Mouse (Mus musculus): Measurements from ENCODE around the gene Suclg1.

Suclg1 gene

GRCm38 (mm10) chr6:73235650-73236049 lies 12.5 kb upstream of the Suclg1 start:
- in situ Hi-C loops (cut with MboI; ENCODE audit: low pct_unique_long_range_greater_than_20kb in 1 of 2, low sequenced_read_pairs in 2 of 2, unreplicated experiment in 1 of 2), result loop anchor here in 1 of 2 experiments (10.0 kb wide), 1 partner anchor 311 kb away; no protein-coding TSS in a partner anchor

- in situ Hi-C loops (cut with MboI; ENCODE audit: low pct_unique_long_range_greater_than_20kb in 1 of 2, low sequenced_read_pairs in 2 of 2, unreplicated experiment in 1 of 2), result no loop called here
Measured at GRCm38 (mm10) chr6:73246821-73247220, 1.4 kb upstream of the Suclg1 start.

- in situ Hi-C loops (cut with MboI; ENCODE audit: low pct_unique_long_range_greater_than_20kb in 1 of 2, low sequenced_read_pairs in 2 of 2, unreplicated experiment in 1 of 2), result no loop called here
Measured at GRCm38 (mm10) chr6:73247452-73247851, 730 bp upstream of the Suclg1 start.

- in situ Hi-C loops (cut with MboI; ENCODE audit: low pct_unique_long_range_greater_than_20kb in 1 of 2, low sequenced_read_pairs in 2 of 2, unreplicated experiment in 1 of 2), result no loop called here
Measured at GRCm38 (mm10) chr6:73249049-73249422, 854 bp downstream of the Suclg1 start.

- in situ Hi-C loops (cut with MboI; ENCODE audit: low pct_unique_long_range_greater_than_20kb in 1 of 2, low sequenced_read_pairs in 2 of 2, unreplicated experiment in 1 of 2), result no loop called here
Measured at GRCm38 (mm10) chr6:73249851-73250250, 1.7 kb downstream of the Suclg1 start.

- in situ Hi-C loops (cut with MboI; ENCODE audit: low pct_unique_long_range_greater_than_20kb in 1 of 2, low sequenced_read_pairs in 2 of 2, unreplicated experiment in 1 of 2), result no loop called here
Measured at GRCm38 (mm10) chr6:73251336-73251735, 3.2 kb downstream of the Suclg1 start.

GRCm38 (mm10) chr6:73252396-73252795 lies 4.2 kb downstream of the Suclg1 start:
- in situ Hi-C loops (cut with MboI; ENCODE audit: low pct_unique_long_range_greater_than_20kb in 1 of 2, low sequenced_read_pairs in 2 of 2, unreplicated experiment in 1 of 2), result no loop called here

- in situ Hi-C loops (cut with MboI; ENCODE audit: low pct_unique_long_range_greater_than_20kb in 1 of 2, low sequenced_read_pairs in 2 of 2, unreplicated experiment in 1 of 2), result no loop called here
Measured at GRCm38 (mm10) chr6:73253006-73253405, 4.8 kb downstream of the Suclg1 start.

GRCm38 (mm10) chr6:73253584-73253983 lies 5.4 kb downstream of the Suclg1 start:
- in situ Hi-C loops (cut with MboI; ENCODE audit: low pct_unique_long_range_greater_than_20kb in 1 of 2, low sequenced_read_pairs in 2 of 2, unreplicated experiment in 1 of 2), result no loop called here

GRCm38 (mm10) chr6:73254307-73255228 lies 6.4 kb downstream of the Suclg1 start:
- in situ Hi-C loops (cut with MboI; ENCODE audit: low pct_unique_long_range_greater_than_20kb in 1 of 2, low sequenced_read_pairs in 2 of 2, unreplicated experiment in 1 of 2), result no loop called here

GRCm38 (mm10) chr6:73257068-73257467 lies 8.9 kb downstream of the Suclg1 start:
- in situ Hi-C loops (cut with MboI; ENCODE audit: low pct_unique_long_range_greater_than_20kb in 1 of 2, low sequenced_read_pairs in 2 of 2, unreplicated experiment in 1 of 2), result no loop called here

- in situ Hi-C loops (cut with MboI; ENCODE audit: low pct_unique_long_range_greater_than_20kb in 1 of 2, low sequenced_read_pairs in 2 of 2, unreplicated experiment in 1 of 2), result no loop called here
Measured at GRCm38 (mm10) chr6:73260110-73260509, 11.9 kb downstream of the Suclg1 start.

GRCm38 (mm10) chr6:73264801-73265200 lies 16.6 kb downstream of the Suclg1 start:
- in situ Hi-C loops (cut with MboI; ENCODE audit: low pct_unique_long_range_greater_than_20kb in 1 of 2, low sequenced_read_pairs in 2 of 2, unreplicated experiment in 1 of 2), result no loop called here

- in situ Hi-C loops (cut with MboI; ENCODE audit: low pct_unique_long_range_greater_than_20kb in 1 of 2, low sequenced_read_pairs in 2 of 2, unreplicated experiment in 1 of 2), result no loop called here
Measured at GRCm38 (mm10) chr6:73267738-73268311, 19.6 kb downstream of the Suclg1 start.

GRCm38 (mm10) chr6:73269374-73269773 lies 21.2 kb downstream of the Suclg1 start:
- in situ Hi-C loops (cut with MboI; ENCODE audit: low pct_unique_long_range_greater_than_20kb in 1 of 2, low sequenced_read_pairs in 2 of 2, unreplicated experiment in 1 of 2), result no loop called here

- in situ Hi-C loops (cut with MboI; ENCODE audit: low pct_unique_long_range_greater_than_20kb in 1 of 2, low sequenced_read_pairs in 2 of 2, unreplicated experiment in 1 of 2), result no loop called here
Measured at GRCm38 (mm10) chr6:73271546-73272091, 23.4 kb downstream of the Suclg1 start.

- in situ Hi-C loops (cut with MboI; ENCODE audit: low pct_unique_long_range_greater_than_20kb in 1 of 2, low sequenced_read_pairs in 2 of 2, unreplicated experiment in 1 of 2), result no loop called here
Measured at GRCm38 (mm10) chr6:73275002-73275401, 26.8 kb downstream of the Suclg1 start.

- in situ Hi-C loops (cut with MboI; ENCODE audit: low pct_unique_long_range_greater_than_20kb in 1 of 2, low sequenced_read_pairs in 2 of 2, unreplicated experiment in 1 of 2), result no loop called here
Measured at GRCm38 (mm10) chr6:73279681-73280080, 31.5 kb downstream of the Suclg1 start.

GRCm38 (mm10) chr6:73280546-73281115 lies 32.4 kb downstream of the Suclg1 start:
- in situ Hi-C loops (cut with MboI; ENCODE audit: low pct_unique_long_range_greater_than_20kb in 1 of 2, low sequenced_read_pairs in 2 of 2, unreplicated experiment in 1 of 2), result no loop called here

Data from mouse embryonic stem cell (cell line).